Mouse (Mus musculus): Measurements from ENCODE around the gene Tmem30a.
A peak's percentile ranks its signal among the peaks of the same experiment; 100 is the strongest.

GRCm38 (mm10) chr9:79792841-79793835 is at the start of gene Tmem30a:
- TF ChIP-seq POLR2A (IDR thresholded peaks at IDR 0.05; ENCODE audit: low read depth, low read length) (peak; percentile 65), CTCF (IDR thresholded peaks at IDR 0.05; ENCODE audit: extremely low read depth, insufficient read length, insufficient replicate concordance, low read depth, low read length) (no peak)
